Mouse (Mus musculus) kidney, adult 11 months (tissue): ENCODE results near the gene Usp22.
"Not testable (repeated sequence)": the region's sequence is repeated elsewhere in the genome, so short reads cannot be mapped to it uniquely, and the experiment has no call there.

Experiments
- DNase-seq: peaks from one replicate; pipeline ENCODE4 v3.0.0; 2022

The Usp22 gene

DNA sequence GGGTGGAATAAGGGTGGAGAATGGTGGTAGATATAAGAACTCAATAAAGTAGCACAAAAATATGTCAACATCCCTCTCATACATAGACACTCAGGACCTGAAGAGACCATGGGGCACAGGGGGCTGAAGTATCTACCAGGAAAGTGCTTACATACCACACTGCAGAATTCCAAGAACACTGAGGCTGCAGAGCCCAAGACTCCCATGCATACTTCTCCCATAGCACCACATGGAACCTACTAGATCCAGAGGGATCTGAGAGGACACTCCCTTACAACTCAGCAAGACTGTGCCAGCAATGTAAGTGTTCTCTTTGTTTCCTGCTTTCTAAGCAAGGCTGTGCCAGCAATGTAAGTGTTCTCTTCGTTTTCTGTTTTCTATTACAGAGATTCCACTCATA lies 9.0 kb upstream of the Usp22 start:
- DNase-seq, result no peak

DNA sequence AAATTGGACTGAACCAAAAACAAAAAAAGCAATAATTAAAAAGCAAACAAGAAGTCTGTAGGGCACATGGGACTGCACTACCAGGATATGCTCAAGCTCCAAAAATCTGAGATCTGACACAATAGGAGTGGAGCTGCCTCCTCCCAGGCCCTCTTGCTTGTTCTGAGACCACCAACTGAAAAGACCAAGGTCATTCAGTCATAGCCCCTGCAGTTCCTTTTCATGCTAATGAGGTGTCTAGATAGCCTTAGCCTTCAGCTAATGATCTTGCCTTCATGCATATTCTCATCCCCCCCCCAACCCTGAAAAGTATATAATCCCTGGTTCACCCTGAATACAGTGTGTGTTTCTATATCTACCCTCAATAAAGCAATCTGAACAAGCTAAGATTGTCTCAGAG lies 6.8 kb upstream of the Usp22 start:
- DNase-seq, result no peak

DNA sequence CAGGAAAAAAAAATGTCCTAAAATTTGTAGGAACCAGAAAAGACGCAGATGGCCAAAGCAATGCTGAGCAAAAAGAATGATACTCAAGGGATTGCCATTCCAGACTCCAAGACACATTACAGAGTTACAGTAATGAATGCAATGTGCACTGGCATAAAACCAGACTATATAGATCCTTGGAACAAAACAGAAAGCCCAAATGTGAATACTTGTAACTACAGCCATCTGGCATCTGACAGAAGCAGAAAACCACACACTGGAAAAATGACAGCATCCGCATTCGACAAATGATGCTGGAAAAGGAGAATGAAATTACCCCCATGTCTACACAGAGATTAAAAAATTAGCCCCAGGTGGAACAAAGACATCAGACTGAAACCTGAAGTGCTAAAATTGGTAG lies 5.5 kb upstream of the Usp22 start:
- no peak for DNase-seq

DNA sequence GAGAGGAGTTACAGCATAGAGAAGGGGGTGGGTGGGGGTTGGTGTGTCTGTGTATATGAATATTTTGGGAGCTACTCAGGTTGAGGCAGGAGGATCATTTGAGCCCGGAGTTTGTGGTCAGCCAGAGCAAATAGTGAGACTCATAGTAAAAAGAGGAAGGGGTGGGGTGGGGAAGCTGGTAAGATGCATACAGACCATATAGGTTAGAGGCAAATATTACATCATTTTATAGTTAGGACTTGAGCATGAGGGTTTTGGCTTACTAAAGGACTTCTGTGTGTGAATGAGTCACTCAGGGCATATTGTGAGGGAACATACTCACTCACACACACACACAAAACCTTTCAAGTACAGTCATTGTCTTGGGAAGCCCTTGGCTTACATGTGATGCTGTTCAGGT lies 1.5 kb upstream of the Usp22 start:
- no peak for DNase-seq

DNA sequence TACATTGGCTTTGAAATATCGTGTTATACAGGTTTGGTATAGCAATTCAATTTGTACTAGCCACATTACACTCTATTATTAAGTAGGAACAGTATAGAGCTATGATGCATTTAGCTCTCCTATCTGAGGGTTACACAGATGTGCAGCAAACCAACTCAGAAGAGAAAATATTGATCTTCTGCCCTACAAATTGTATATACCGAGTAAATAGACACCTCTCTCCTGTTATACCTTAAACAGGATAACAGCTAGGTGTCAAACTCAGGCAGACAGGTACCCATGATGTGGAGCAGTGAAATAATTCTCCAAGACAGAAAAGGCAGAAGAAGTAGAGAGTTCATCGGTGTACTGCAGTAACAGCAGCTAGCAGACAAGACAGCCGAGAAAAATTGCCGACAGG lies 923 bp upstream of the Usp22 start:
- DNase-seq, result no peak

DNA sequence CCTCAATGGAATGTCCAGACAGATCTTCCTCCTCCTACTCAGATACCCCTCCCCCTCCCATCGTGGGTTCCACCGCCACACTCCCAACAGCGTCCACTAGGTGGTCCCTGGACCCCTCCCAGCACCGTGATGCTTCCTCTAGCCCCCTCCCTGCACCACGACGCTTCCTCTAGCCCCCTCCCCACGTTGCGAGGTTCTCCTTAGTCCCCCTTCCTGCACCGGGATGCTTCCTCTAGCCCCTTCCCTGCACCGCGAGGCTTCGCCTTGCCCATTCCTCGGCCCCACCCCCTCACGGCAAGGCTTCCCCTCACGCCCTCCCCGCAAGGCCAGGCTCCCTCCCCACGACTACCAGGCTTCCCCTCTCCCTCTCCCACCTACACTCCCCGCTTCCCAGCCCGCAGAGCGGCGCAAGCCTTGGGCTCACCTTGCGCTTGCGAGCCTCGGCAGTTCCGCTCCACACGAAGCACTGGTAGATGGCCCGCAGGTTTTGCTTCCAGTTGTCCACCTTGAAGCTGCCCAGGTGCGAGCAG lies 499 bp downstream of the Usp22 start:
- DNase-seq, result no peak

DNA sequence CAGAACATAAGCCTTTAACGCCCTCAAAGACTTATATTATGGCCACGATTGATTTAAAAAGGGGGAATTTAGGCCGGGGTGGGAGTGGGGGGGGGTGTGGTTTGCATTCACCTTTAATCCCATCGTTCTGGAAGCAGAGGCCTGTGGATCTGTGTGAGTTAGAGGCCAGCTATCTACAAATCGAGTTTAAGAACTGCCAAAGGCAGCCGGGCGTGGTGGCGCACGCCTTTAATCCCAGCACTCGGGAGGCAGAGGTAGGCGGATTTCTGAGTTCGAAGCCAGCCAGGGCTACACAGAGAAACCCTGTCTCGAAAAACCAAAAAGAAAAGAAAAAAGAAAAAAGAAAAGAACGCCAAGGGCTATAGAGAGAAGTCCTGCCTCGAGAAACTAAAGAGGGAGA lies 1.4 kb downstream of the Usp22 start:
- DNase-seq, result not testable (repeated sequence)

DNA sequence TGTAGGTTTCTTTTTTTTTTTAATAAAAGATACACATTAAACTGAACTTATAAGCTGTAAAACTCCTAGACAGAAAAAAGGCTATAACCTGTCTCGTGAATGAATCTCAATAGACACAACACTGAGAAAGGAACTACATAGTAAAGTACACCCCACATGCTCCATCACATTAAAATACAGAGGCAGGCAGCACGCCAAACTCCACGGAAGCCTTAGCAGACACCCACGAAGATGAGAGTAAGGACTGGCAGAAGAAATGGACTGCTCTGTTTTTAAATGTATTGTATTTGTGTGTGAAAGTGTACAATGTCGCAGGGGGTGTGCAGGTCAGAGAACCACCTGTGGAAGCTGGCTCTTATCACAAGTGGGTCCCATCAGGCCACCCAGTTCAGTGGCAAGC lies 4.7 kb downstream of the Usp22 start:
- no peak for DNase-seq

DNA sequence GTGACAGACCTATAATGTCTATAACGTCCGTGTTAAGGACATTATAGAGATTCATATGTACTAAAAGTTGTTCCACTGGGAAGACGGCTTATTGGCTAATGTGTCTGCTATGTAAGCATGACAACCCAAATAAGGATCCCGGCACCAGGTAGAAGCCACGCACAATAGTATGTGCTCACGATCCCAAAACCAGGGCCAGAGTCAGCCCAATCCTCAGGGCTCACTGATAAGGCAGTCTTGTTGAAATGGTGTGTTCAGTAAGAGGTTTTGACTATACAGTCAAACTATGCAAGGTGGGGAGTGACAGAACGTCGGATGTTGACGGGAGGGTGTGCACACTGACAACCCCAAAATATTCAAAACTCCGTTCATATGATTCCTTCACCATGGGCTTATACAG lies 10.0 kb downstream of the Usp22 start:
- no peak for DNase-seq

DNA sequence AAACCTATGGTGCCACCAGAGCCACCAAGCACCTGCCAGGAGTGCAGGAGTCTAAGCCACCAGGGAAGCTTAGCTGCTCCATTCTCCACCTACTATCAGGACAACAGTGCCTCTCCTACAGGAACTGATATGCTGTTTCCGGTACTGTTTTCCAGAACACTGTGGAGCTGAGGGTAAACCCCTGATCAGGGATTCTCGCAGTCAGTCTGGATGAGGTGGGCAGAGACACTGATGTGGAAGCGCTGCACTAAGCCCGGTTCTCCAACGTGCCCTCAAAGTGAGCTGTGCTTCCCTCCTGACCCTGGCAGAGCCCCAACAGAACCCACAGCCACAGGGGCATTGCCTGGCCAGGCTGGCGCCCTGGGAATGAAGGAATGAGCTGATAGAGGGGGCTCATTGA lies 10.5 kb downstream of the Usp22 start:
- DNase-seq, result no peak

DNA sequence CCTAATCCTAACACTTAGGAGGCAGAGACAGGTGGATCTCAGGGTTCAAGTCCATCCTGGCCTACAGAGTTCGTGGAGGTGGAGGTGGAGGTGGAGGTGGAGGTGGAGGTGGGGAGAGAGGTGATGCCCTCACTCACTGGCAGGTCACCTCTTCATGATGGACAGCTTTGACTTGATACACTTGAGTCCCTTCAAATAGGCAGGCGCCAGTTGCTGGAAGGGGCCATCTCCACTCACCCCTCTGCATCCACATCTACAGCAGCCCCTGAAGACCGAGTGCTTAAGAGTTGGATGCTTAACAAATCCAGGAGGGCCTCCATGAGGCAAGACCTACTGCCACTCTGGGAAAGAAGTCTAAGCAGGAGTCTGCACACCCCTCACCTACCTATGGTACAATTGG lies 11.5 kb downstream of the Usp22 start:
- DNase-seq, result no peak

DNA sequence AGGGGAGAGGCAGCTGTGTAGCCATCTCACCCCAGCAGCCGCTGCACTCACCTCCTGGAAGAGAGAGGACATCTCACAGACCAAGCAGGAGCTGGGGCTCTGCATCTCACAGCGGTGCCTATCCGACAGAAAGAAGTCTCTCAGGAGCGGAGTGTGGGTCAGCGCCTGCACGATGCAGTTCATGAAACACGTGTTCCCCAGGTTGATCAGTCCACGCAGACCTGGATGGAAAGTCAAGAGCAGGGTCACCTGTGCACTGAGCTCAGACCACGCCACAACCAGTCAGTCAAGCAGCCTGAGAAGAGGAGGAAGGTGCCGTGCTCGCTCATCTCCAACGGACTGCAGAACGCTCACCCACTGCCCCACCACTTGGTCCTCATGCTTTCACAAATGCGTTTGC lies 12.1 kb downstream of the Usp22 start:
- DNase-seq, result no peak

DNA sequence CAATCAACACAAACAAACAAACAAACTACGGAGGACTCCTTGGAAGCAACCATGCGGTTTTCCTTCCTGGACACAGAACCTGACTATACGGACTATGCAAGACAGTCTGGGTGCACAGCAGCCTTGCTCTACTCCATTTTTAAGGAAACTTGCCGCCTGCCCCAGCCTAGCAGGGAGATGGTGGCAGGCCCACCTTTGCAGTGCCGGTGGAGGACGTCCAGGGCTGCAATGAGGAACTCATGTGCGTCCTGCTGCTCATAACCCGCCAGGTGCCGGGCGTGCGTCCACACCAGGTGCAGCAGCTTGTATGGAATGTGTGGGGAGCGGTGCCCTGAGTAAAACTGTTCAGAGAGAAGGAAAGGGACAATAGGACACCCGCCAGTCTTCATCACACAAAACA lies 13.7 kb downstream of the Usp22 start:
- no peak for DNase-seq

DNA sequence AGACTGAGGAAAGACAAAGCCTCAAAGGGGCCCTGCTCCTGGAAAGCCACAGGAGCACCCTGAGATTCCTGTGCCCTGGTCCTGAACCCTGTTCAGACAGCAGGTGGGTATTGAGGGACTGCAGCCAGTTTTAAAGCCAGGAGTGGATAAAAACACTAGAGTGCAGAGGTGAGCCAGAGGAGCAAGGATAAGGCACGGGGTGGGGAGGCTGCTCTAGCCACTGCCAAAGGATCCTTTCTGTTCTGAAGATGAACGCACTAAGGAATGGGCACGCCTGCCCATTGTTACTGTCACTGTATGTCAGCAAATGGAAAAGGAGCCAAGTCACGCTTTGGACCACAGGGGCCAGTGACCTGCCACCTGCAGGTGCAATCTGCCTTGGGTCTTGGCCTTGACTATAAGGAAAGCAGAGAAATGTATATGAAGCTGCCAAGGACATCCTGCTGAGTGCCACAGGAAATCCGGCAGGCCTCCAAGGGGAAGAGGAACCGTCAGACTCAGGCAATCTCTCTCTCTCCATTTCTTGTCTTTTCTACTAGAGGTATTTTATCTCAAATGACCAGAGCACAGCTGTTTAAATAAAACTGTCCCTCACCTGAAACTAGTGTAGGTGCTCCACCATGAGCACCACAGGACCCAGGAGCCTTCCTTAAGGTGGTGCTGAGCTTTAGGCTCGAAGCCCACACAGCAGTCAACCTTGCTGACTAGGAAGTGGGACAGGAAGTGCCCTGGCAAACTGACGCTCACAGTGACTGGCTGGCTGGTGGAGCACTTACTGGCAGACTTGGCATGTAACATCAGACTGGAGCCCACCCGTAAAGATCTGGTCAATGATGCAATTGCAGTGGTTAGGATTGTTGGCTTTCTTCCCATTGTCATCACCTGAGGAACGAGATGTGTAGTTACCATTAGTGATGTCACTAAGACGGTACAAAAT lies 14.8 kb downstream of the Usp22 start:
- DNase-seq, result no peak

DNA sequence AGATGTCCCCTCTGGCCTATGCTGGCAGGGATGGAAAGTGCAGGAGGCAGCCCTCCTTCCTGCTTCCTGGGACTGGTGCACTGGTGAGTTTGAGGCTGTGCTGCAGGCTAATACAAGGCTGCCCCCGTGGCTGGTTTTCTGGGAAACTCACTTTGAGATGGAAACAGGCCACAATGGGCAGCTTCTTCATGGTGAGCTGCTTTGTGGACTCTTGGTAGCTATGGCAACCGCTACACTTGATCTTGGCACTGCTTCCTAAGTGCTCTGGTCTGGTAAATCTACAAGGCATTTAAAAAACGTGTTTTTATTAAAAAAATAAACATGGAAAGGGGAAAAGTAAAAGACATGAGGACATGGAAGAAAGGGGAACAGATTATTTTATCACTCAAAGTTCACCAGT lies 16.7 kb downstream of the Usp22 start:
- no peak for DNase-seq

DNA sequence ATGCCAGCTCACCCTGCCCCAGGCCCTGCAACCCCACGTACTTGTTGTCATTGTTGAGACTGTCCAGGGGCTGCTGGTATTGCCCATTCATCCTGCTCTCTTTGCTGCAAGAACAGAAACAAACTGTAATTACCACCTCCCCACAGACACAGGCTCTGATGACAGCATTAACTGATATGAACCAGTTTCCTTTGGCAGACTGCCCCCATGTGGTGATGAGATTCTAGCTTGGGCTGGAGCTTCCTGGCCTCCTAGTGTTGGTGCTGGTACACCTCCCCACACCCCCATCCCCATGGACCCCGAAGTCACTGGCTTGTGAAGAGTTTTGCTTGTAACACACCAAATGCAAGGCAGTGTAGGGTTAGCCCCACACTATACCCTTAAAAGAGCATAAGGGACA lies 19.1 kb downstream of the Usp22 start:
- DNase-seq, result no peak

DNA sequence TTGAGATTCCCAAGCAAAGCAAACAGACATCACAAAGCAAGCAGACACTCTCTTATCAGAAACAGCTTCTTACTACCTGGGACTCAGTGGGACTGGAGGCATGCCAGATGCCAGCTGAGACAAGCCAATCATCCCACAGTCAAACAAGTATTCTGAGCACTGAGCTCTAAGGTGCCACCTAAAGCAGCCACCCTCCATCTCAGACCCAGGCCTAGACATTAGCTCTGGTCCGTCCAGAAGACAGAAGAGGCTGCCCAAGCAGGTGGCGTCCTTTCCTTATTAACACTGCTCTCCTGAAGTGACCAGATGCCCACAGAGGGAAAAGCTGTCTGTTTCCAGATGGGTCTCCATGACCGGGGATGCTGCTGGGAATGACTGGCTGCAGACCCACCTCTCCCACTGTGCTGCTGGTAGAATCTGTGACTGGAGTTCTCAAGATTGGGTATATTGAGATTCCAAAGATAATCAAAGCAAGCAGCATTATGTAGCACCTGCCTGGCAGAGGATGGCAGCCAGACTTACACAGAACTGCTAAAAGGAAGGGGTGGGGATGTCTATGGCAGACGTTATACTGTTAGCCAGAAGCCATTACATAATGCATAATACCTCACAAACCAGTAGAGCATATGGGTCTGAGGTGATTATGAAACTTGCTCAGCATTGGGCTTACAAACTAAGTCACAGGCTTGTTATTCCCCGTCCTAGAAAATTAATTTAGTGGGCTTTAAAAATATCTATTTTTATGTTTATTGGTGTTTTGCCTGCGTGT lies 24.4 kb downstream of the Usp22 start:
- DNase-seq, result no peak

DNA sequence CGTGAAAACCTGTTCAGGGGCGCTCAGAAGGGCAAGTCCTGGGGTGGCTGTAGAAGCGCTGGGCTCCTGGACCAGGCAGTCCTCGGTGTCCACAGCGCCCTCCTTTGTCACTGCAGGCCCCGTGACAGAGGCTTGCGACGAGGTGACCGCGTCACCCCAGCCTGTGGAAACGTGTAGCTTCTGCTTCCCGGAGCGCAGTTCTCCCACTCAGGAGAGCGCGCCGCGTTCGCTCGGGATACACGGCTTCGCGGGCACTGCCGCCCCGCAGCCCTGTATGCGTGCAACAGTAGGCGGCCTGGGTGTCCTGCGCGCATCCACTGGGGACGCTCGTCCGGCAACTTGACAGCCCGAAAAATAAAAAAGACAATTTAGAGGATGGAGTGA lies 27.6 kb downstream of the Usp22 start:
- DNase-seq, result no peak

DNA sequence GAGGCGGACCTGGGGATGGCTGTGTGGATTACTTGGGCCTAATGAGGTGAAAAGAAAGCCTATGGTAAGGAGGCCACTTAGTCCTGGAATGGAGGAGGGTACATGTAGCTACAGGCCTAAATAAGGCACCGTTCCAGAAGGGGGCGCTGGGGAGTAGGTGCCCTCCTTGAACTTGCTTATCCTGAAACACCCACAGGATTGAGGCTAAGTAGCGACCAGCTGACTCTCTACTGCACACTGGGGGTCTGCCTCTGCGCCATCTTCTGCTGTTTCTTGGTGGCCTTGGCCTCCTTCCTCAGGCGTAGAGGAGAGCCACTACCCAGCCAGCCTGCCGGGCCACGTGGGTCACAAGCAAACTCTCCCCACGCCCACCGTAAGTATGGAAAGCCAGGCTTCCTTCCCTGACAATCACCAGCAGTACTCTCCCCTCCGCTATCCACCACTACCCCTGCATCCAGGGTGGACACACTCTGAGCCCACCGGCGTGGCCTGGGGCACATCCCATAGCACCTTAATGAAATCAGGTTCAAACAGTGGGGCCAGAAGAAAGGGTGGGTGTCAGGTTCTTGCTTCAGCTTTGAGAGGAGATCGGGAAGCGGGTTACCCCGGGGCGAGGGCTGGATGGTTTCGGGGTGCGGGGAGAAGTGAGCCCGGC lies 28.1 kb downstream of the Usp22 start:
- no peak for DNase-seq

DNA sequence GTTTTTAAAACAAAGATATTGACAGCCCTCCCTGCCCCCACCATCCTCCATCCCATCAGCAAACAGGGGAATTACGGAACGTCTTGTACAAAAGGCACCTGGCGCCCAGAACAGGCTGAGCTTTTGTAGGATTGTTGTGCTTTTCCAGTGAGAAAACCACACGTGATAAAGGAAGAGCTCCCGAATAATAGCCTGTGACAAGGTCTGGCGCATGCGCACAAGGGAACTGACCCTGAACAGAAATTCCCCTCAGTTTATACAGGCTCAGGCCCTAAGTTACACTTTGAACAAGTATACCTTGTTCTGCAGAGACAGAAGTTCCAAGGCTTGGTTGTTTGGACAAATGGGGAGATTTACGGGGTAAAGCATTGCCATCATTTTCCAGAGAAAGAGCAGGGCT lies 29.3 kb downstream of the Usp22 start:
- DNase-seq, result no peak

DNA sequence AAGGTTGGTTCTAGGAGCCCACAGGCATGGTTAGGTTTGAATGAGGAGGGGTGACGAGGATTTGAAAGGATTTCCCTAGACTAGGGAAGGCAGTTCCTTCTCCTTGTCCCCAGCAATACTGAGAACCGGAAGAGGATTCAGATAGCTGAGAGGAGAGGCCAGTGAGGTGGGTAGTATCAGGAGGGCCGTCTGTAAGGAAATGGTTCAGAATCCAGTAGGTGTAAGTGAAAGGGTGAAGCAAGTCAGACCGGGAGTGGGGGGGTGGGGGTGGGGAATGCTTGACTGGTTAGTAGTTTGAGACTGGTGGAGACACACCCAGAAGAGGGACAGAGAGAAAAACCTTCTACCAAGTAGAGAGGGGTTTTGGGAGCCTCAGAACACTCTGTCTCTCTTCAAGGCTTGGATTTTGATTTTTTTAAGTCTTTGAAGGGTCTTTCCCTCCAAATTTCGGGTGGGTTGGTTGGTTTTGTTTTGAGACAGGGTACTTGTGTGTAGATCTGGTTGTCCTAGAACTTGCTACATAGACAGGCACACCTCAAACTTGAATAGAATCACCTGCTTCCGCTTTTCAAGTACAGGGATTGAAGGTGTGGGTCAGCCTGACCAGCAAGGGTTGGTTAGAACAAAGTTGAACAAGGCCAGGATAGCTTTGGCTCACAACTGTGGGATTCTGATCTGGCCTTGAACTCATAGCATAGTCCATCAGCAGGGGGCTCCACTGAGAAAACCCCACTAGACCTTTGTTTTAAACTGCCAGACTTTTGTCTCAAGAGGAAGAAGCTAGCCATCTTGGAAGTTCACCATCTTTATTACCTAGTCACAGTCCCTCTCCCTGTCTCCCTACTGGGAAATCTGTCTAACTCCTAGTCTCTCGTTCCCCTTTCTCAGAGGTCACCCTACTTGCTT lies 31.0 kb downstream of the Usp22 start:
- no peak for DNase-seq

DNA sequence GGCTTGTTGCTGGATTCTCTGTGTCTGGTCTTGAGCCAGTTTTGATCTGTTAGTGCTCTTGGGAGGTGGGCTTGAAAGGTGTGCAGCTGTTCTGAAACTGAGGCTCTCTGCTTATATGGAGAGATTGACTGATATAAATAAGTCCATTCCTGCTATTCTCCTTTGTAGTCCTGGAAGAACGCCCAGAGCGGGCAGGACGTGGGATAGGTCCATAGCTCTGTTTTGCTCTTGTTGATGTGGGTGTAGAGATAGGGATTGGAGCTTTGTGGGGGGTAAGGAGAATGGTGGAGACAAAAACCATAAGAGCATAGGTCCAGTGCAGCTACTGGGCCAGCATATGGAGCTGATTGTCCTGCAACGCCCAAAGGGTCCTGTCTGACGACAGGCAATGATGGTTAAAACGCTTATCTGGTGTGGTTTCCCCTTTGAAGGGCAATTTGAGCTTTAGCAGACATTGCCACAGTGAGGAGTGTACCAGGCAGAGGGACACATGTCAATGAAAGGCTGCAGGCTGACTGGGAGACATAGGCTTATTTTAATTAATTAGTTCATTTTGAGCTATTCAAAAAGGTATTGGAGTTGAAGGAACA lies 31.8 kb downstream of the Usp22 start:
- no peak for DNase-seq
